Mouse (Mus musculus) intestine, embryonic 16.5 days (tissue): ENCODE results near the gene Bcl2l12. TPM values are rescaled to one million over a fixed set of nuclear protein-coding genes. Genes with fewer than 3 reads are reported as not detected.

Source experiments
- ATAC-seq: fragments of 200-750 bp; cut with Nextera tagmentation; 2 replicates; pipeline ENCODE4 v1.8.0; 2017; ENCODE audit warnings: moderate TSS enrichment, moderate library complexity
- H3K27ac ChIP-seq: fragments of 300-500 bp; sonication (generic); 2 replicates; pipeline ENCODE4 v1.5.1; 2014; ENCODE audit warnings: mild to moderate bottlenecking, low read length
- H3K27me3 ChIP-seq: fragments of 300-500 bp; sonication (generic); replicated peaks from 2 replicates; pipeline ENCODE4 v1.6.1; 2014; ENCODE audit warnings: low read length, control low read depth, mixed read lengths; ENCODE audit not compliant: control insufficient read depth, insufficient read depth
- H3K36me3 ChIP-seq: fragments of 300-500 bp; sonication (generic); 2 replicates; pipeline ENCODE4 v1.6.1; 2014; ENCODE audit warnings: low read length, control low read depth; ENCODE audit not compliant: control insufficient read depth, insufficient read depth
- H3K4me1 ChIP-seq: fragments of 300-500 bp; sonication (generic); 2 replicates; pipeline ENCODE4 v1.6.1; 2014; ENCODE audit warnings: low read length, control low read depth, mixed read lengths; ENCODE audit not compliant: control insufficient read depth, insufficient read depth
- H3K4me2 ChIP-seq: fragments of 300-500 bp; sonication (generic); 2 replicates; pipeline ENCODE4 v1.6.1; 2014; ENCODE audit warnings: low read depth, low read length, control low read depth
- H3K4me3 ChIP-seq: fragments of 300-500 bp; sonication (generic); 2 replicates; pipeline ENCODE4 v1.5.1; 2014; ENCODE audit warnings: mild to moderate bottlenecking, low read length
- H3K9ac ChIP-seq: fragments of 300-500 bp; sonication (generic); 2 replicates; pipeline ENCODE4 v1.6.1; 2014; ENCODE audit warnings: low read depth, low read length
- H3K9me3 ChIP-seq: fragments of 300-500 bp; sonication (generic); 2 replicates; pipeline ENCODE4 v1.6.1; 2016; ENCODE audit warnings: low read length, control low read depth; ENCODE audit not compliant: control insufficient read depth
- WGBS: fragments of 180-500 bp; shearing (Covaris S2); extraction: QIAGEN DNeasy Blood & Tissue Kit; methylation state at CpG from one replicate; pipeline ENCODE4 v1.1.7; 2014; 5-methylcytosine and 5-hydroxymethylcytosine counted together
- polyA plus RNA-seq: library from polyadenylated mRNA; unstranded; fragments of >200 nt; fragmentation: Nextera tagmentation; extraction: Ambion mirVana; gene quantifications from 2 replicates; pipeline ENCODE4 v1.2.1, GENCODE M21; 2015

The Bcl2l12 gene
- polyA plus RNA-seq, 1 experiment from 2014 or later, result 36.9 TPM

GRCm38 (mm10) chr7:45002440-45002839 is 3.9 kb upstream of the Bcl2l12 start:
- no peaks in the 10 kb centered on the region for H3K9me3 ChIP-seq
- WGBS, result 83% methylated on average over 7 of the region's 7 CpGs
- peaks cover 60% of the 10 kb centered on the region for H3K36me3 ChIP-seq
- H3K4me1 ChIP-seq, result peaks cover 23% of the 10 kb centered on the region
- H3K9ac ChIP-seq, result no peak overlapping the region
- no peak overlapping the region for H3K4me3 ChIP-seq
- H3K27me3 ChIP-seq, result no peaks in the 10 kb centered on the region
- H3K4me2 ChIP-seq, result no peak overlapping the region
- ATAC-seq, result no peak
- no peak overlapping the region for H3K27ac ChIP-seq

GRCm38 (mm10) chr7:45000539-45001114 is 2.1 kb upstream of the Bcl2l12 start:
- Histone ChIP-seq H3K4me2 (no peak overlapping the region), H3K4me1 (peaks cover 34% of the 10 kb centered on the region), H3K36me3 (peaks cover 46% of the 10 kb centered on the region), H3K27ac (no peak overlapping the region), H3K9ac (no peak overlapping the region), H3K4me3 (no peak overlapping the region), H3K27me3 (no peaks in the 10 kb centered on the region), H3K9me3 (no peaks in the 10 kb centered on the region)
- WGBS, result 80% methylated on average over 21 of the region's 21 CpGs
- ATAC-seq, result no peak

DNA sequence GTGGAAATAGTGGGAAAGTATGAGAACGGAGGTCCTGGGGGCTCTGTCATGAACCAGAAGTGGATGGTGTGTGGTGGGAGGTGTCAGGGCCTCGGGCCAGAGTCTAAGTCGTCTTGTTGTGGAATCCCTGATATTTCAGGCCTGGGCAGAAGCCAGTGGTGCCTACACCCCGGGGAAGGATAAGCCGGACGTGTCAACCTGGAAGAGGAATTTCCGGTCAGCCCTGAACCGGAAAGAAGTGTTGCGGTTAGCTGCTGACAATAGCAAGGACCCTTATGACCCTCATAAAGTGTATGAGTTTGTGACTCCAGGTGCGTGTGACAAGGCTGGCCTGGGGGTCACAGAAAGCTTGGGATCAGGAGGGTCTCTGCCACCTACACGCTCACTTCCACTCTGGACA is 1.2 kb upstream of the Bcl2l12 start:
- no peak for ATAC-seq
- Histone ChIP-seq H3K27me3 (no peaks in the 10 kb centered on the region), H3K27ac (0 out of 2 replicates have a peak overlapping the region, but pooled peaks have one; percentile 19), H3K9ac (peak overlapping the region; percentile 22; the same call in 1 of the 2 replicates), H3K4me2 (no peak overlapping the region), H3K9me3 (no peaks in the 10 kb centered on the region), H3K4me1 (peaks cover 34% of the 10 kb centered on the region), H3K4me3 (no peak overlapping the region), H3K36me3 (peaks cover 39% of the 10 kb centered on the region)
- WGBS, result 71% methylated on average over 11 of the region's 11 CpGs

GRCm38 (mm10) chr7:44997940-44998428 is 528 bp downstream of the Bcl2l12 start:
- no peaks in the 10 kb centered on the region for H3K9me3 ChIP-seq
- H3K4me3 ChIP-seq, result peak overlapping the region; percentile 73
- H3K4me2 ChIP-seq, result peak overlapping the region; percentile 91
- no peaks in the 10 kb centered on the region for H3K27me3 ChIP-seq
- ATAC-seq, result peak; percentile 8
- WGBS, result 3% methylated on average over 15 of the region's 15 CpGs
- H3K4me1 ChIP-seq, result peaks cover 34% of the 10 kb centered on the region
- peak overlapping the region; percentile 95 for H3K27ac ChIP-seq
- peaks cover 28% of the 10 kb centered on the region for H3K36me3 ChIP-seq
- peak overlapping the region; percentile 89 for H3K9ac ChIP-seq

- Histone ChIP-seq H3K27me3 (no peaks in the 10 kb centered on the region), H3K9me3 (no peaks in the 10 kb centered on the region), H3K4me2 (peak within 1 kb of the TSS; percentile 93), H3K4me3 (peak within 1 kb of the TSS; percentile 73), H3K36me3 (peaks cover 26% of the 10 kb centered on the region), H3K27ac (peak within 1 kb of the TSS; percentile 95), H3K9ac (peak within 1 kb of the TSS; percentile 89), H3K4me1 (peaks cover 34% of the 10 kb centered on the region)
- WGBS, result under 1% methylated on average over 43 of the region's 43 CpGs
- ATAC-seq, result peak; percentile 95
Observed at GRCm38 (mm10) chr7:44997231-44997939, 1.1 kb downstream of the Bcl2l12 start, which contains the start of gene Irf3. Gene Irf3 (plus strand): TSS chr7:44997648.

DNA sequence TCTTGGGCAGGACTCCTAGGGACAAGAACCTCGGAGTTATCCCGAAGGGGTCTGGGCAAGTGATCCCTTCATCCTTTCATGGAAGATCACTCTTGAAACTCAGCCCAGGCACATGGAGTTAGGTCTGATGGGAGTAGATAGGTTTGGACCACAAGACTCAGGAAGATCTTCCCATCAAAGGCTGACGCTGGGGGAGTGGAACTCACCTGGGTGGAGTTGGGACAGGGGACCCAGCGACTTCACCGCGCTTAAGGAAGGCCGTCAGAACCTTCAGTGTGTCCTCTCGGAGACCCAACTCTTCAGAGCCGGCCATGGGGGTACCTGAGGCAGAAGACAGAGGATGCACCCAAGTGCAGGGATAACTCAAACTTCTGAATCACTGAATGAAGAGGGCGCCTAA is 1.8 kb downstream of the Bcl2l12 start:
- peak overlapping the region; percentile 89 for H3K9ac ChIP-seq
- peaks cover 20% of the 10 kb centered on the region for H3K36me3 ChIP-seq
- H3K27ac ChIP-seq, result peak overlapping the region; percentile 70
- peaks cover 34% of the 10 kb centered on the region for H3K4me1 ChIP-seq
- 13% methylated on average over 10 of the region's 10 CpGs for WGBS
- H3K27me3 ChIP-seq, result no peaks in the 10 kb centered on the region
- ATAC-seq, result no peak
- H3K9me3 ChIP-seq, result no peaks in the 10 kb centered on the region
- peak overlapping the region; percentile 73 for H3K4me3 ChIP-seq
- H3K4me2 ChIP-seq, result peak overlapping the region; percentile 93

DNA sequence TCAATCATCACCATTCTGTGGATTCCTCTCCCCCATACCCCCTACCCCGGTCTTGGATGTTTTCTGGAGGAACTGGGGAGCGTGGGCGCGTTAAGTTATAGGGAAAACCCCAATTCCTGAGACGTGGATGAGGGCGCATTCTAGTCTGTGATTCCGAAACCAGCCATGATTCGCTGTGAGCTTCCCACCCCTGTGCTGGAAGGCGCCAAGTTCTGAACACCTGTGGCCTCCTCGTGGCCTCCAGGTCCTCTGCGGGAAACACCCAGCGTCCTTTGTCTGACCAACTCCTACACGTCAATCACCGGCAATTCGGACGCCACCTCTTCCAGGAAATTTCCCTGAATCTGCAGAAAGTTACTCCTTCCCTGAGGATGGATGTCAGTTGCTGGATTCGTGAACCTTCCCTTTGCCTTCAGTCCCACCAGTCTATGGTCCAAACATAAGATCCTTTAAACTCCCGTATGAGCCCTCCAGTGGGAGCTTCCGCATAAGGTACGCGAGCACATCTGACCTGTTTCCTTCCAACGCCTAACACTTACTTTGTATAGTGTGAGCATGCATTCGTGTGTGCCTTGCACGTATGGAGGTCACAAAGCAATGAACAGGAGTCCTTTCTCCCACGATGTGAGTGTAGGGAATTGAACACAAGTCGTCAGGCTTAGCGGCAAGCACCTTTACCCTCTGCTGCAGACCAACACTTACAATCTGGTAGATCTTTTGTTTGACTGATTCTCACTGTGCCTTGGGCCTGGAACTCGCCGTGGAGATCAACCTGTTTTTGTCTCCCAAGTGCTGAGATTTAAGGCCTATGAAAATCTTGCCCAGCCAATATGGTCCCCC is 11.4 kb downstream of the Bcl2l12 start:
- ATAC-seq, result peak; percentile 49
- no peaks in the 10 kb centered on the region for H3K27me3 ChIP-seq
- H3K9ac ChIP-seq, result peak overlapping the region; percentile 83
- under 1% methylated on average over 29 of the region's 29 CpGs for WGBS
- no peaks in the 10 kb centered on the region for H3K9me3 ChIP-seq
- H3K36me3 ChIP-seq, result peaks cover 8% of the 10 kb centered on the region
- peak overlapping the region; percentile 71 for H3K4me2 ChIP-seq
- H3K4me1 ChIP-seq, result peaks cover 21% of the 10 kb centered on the region
- H3K4me3 ChIP-seq, result peak overlapping the region; percentile 91
- peak overlapping the region; percentile 86 for H3K27ac ChIP-seq

- Histone ChIP-seq H3K4me3 (peak within 1 kb of the TSS; percentile 91), H3K4me2 (peak within 1 kb of the TSS; percentile 71), H3K9me3 (no peaks in the 10 kb centered on the region), H3K9ac (peak within 1 kb of the TSS; percentile 97), H3K36me3 (peaks cover 12% of the 10 kb centered on the region), H3K27ac (peak within 1 kb of the TSS; percentile 96), H3K4me1 (peaks cover 21% of the 10 kb centered on the region), H3K27me3 (no peaks in the 10 kb centered on the region)
- peak; percentile 97 for ATAC-seq
- WGBS, result under 1% methylated on average over 42 of the region's 42 CpGs
Observed at GRCm38 (mm10) chr7:44986192-44986878, 12.2 kb downstream of the Bcl2l12 start, which contains the start of gene Prmt1. Gene Prmt1 (minus strand): TSS chr7:44986568.
